ENCODE assay signal across 21 mouse cellular contexts in genomic region chr11:62486949-62487348, GRCm38 (mm10). TPM values are rescaled to one million over a fixed set of nuclear protein-coding genes. Genes with fewer than 3 reads are reported as not detected.
A peak's percentile ranks its signal among the peaks of the same experiment; 100 is the strongest.
DNase-seq lines count a peak whose midpoint lies in the region; ATAC-seq and TF ChIP-seq lines count a peak whose summit lies in the region.
"Had no signal": no experiment of that assay in that cellular context is flagged by ENCODE, and none has a peak within 500 bp of the region (broad histone marks: within the 10 kb centered on the region; RNA-seq: fewer than 3 reads in every experiment).

No protein-coding gene starts in this region.

- no peak for TF ChIP-seq RAD21 in MEL (IDR thresholded peaks at IDR 0.05; ENCODE audit: low read depth, low read length)

- H3K4me3 ChIP-seq in MEL (ENCODE audit: control insufficient read depth in 1 of 2, insufficient read depth in 1 of 2, low read depth in 2 of 2, low read length in 2 of 2): no peak overlapping the region
- no peak overlapping the region for H3K4me3 ChIP-seq in liver, embryonic 13.5 days (replicated peaks)
- H3K4me3 ChIP-seq: embryonic facial prominence, embryonic 10.5 days; erythroblast, embryonic 14.5 days; forebrain, embryonic 10.5 days; forebrain, embryonic 15.5 days; heart, embryonic 13.5 days; hindbrain, embryonic 15.5 days had no signal

- no peak for TF ChIP-seq POLR2A in MEL (IDR thresholded peaks at IDR 0.05; ENCODE audit: control insufficient read depth in 1 of 2, insufficient read depth in 1 of 2, low read depth in 1 of 2, low read length in 2 of 2, poor library complexity in 1 of 2)

- H3K9ac ChIP-seq in MEL (ENCODE audit: control insufficient read depth, low read depth, low read length, poor library complexity, severe bottlenecking): no peak overlapping the region
- H3K9ac ChIP-seq in liver, embryonic 13.5 days: no peak overlapping the region
- H3K9ac ChIP-seq: forebrain, embryonic 15.5 days; heart, embryonic 13.5 days; hindbrain, embryonic 15.5 days had no signal

- DNase-seq in MEL (ENCODE audit: low read depth, low spot score) (no peak), liver (peak; percentile 25)
- DNase-seq in liver, embryonic 13.5 days: peak; percentile 23
- DNase-seq in right cerebral cortex, postnatal 10 days (ENCODE audit: low spot score in 2 of 2): no peak
- no peak for DNase-seq in right cerebral cortex, adult 18-20 months
- no peak for DNase-seq in urinary bladder, adult 2 months (ENCODE audit: low spot score)
- DNase-seq in cerebellum, adult 8-10 months: no peak
- DNase-seq: adrenal gland, adult 2 months; adrenal gland, postnatal 25 days; cerebellum, adult 9-11 months; cerebellum, postnatal 36 days; gastrocnemius, postnatal 36 days; heart, adult 11 months; heart, postnatal 36 days had no signal

- peaks cover 0 to 5% of the 10 kb centered on the region in 2 experiments; a peak in 2 of 4 replicates for H3K4me1 ChIP-seq in MEL (ENCODE audit: control insufficient read depth in 1 of 2, insufficient read depth in 2 of 2, low read length in 2 of 2)
- peaks cover 18% of the 10 kb centered on the region for H3K4me1 ChIP-seq in liver, embryonic 13.5 days (replicated peaks)
- H3K4me1 ChIP-seq: embryonic facial prominence, embryonic 10.5 days; forebrain, embryonic 10.5 days; forebrain, embryonic 15.5 days; heart, embryonic 13.5 days; hindbrain, embryonic 15.5 days had no signal

- H3K79me2 ChIP-seq in MEL (ENCODE audit: control insufficient read depth, insufficient read depth, low read length, poor library complexity): no peaks in the 10 kb centered on the region

- no peak for TF ChIP-seq CTCF in MEL (IDR thresholded peaks at IDR 0.05 in 2 of 3, conservative IDR thresholded peaks at IDR 0.05 in 1 of 3; ENCODE audit: control insufficient read depth in 1 of 3, insufficient read depth in 1 of 3, low read depth in 2 of 3, low read length in 3 of 3, poor library complexity in 1 of 3, severe bottlenecking in 1 of 3)

- H3K4me2 ChIP-seq in liver, embryonic 13.5 days: no peak overlapping the region
- H3K4me2 ChIP-seq: forebrain, embryonic 15.5 days; heart, embryonic 13.5 days; hindbrain, embryonic 15.5 days had no signal

- peak; percentile 75 for ATAC-seq in liver, embryonic 13.5 days (ENCODE audit: low read depth)
- peak; percentile 77 for ATAC-seq in megakaryocyte-erythroid progenitor cell, adult 5-6 weeks (replicated peaks; ENCODE audit: low FRiP score, low TSS enrichment, poor library complexity, severe bottlenecking)
- ATAC-seq: forebrain, embryonic 15.5 days had no signal

- H3K27ac ChIP-seq in MEL (ENCODE audit: control insufficient read depth, low read depth, low read length): no peak overlapping the region
- H3K27ac ChIP-seq in liver, embryonic 13.5 days: peak overlapping the region; percentile 14; the same call in 1 of the 2 replicates
- H3K27ac ChIP-seq: embryonic facial prominence, embryonic 10.5 days; forebrain, embryonic 10.5 days; forebrain, embryonic 15.5 days; heart, embryonic 13.5 days; hindbrain, embryonic 15.5 days had no signal

- peaks cover 0 to 4% of the 10 kb centered on the region in 2 experiments; a peak in 2 of 4 replicates for H3K36me3 ChIP-seq in MEL (ENCODE audit: control insufficient read depth in 1 of 2, insufficient read depth in 2 of 2, low read length in 2 of 2)
- H3K36me3 ChIP-seq in liver, embryonic 13.5 days: no peaks in the 10 kb centered on the region
- H3K36me3 ChIP-seq: embryonic facial prominence, embryonic 10.5 days; forebrain, embryonic 10.5 days; forebrain, embryonic 15.5 days; heart, embryonic 13.5 days; hindbrain, embryonic 15.5 days had no signal

- WGBS in liver, embryonic 13.5 days (ENCODE audit: insufficient replicate concordance): 41% methylated on average over 1 of the region's 1 CpGs

- no peaks in the 10 kb centered on the region for H3K9me3 ChIP-seq in MEL (replicated peaks; ENCODE audit: insufficient read depth, low read length)
- H3K9me3 ChIP-seq in liver, embryonic 13.5 days (replicated peaks): no peaks in the 10 kb centered on the region
- H3K9me3 ChIP-seq: embryonic facial prominence, embryonic 10.5 days; forebrain, embryonic 10.5 days; forebrain, embryonic 15.5 days; heart, embryonic 13.5 days; hindbrain, embryonic 15.5 days had no signal

- peak in 1 of 2 experiments; percentile 45; a peak in 2 of 4 replicates for TF ChIP-seq EP300 in MEL (IDR thresholded peaks at IDR 0.05; ENCODE audit: low read depth in 1 of 2, low read length in 2 of 2)

- H3K27me3 ChIP-seq in MEL (ENCODE audit: control insufficient read depth in 1 of 2, insufficient read depth in 2 of 2, low read length in 2 of 2): no peaks in the 10 kb centered on the region
- no peaks in the 10 kb centered on the region for H3K27me3 ChIP-seq in liver, embryonic 13.5 days
- H3K27me3 ChIP-seq: forebrain, embryonic 15.5 days; heart, embryonic 13.5 days; hindbrain, embryonic 15.5 days had no signal

TF ChIP-seq in MEL, 35 proteins besides CTCF, POLR2A, EP300 and RAD21:
- TF ChIP-seq ZNF384 (IDR thresholded peaks at IDR 0.05; ENCODE audit: low read depth, low read length): peak; percentile 76
- TF ChIP-seq MEF2A (IDR thresholded peaks at IDR 0.05; ENCODE audit: extremely low read depth, insufficient replicate concordance, low read depth, low read length, poor library complexity, severe bottlenecking): no peak
- no peak for TF ChIP-seq POLR2AphosphoS5 (IDR thresholded peaks at IDR 0.05; ENCODE audit: borderline replicate concordance, low read depth, low read length)
- TF ChIP-seq MXI1 (IDR thresholded peaks at IDR 0.05; ENCODE audit: low read depth, low read length): no peak
- no peak for TF ChIP-seq ZC3H11A (IDR thresholded peaks at IDR 0.05; ENCODE audit: low read depth, low read length)
- TF ChIP-seq MYC (IDR thresholded peaks at IDR 0.05; ENCODE audit: low read depth, low read length): no peak
- no peak for TF ChIP-seq CHD2 (IDR thresholded peaks at IDR 0.05; ENCODE audit: low read length)
- TF ChIP-seq TCF12 (IDR thresholded peaks at IDR 0.05; ENCODE audit: low read depth, low read length): peak; percentile 39; the same call in 1 of the 2 replicates
- peak; percentile 35; the same call in 1 of the 2 replicates for TF ChIP-seq GATA1 (IDR thresholded peaks at IDR 0.05; ENCODE audit: low read depth, low read length)

RNA-seq across cellular contexts. Expression of gene Ncor1, which starts 28.6 kb away (rescaled TPM):
- total RNA-seq in MEL (2012; rRNA removed): 71.8 and 90.7 TPM in 2 replicates
- polyA plus RNA-seq in MEL (2012; ENCODE audit: insufficient read depth in 1 of 2, insufficient read length in 2 of 2, low read depth in 1 of 2, low replicate concordance in 2 of 2, missing spikeins in 1 of 2): 100 to 1,000 TPM; 188 to 250 TPM
- 76.6 and 79.2 TPM in 2 replicates for polyA plus RNA-seq in liver, embryonic 13.5 days (2015; fragmentation: Nextera tagmentation; extraction: Ambion mirVana)
- 282 and 352 TPM in 2 replicates for total RNA-seq in megakaryocyte-erythroid progenitor cell, adult 5-6 weeks (2014; fragmentation: Nextera tagmentation)
- total RNA-seq in megakaryocyte-erythroid progenitor cell, adult 5-6 weeks (2017): 261 and 277 TPM in 2 replicates
- polyA plus RNA-seq in urinary bladder, adult 2 months (2012; rRNA removed): 76.2 and 109 TPM in 2 replicates

RNA-seq across cellular contexts. Expression of gene Pigl, which starts 28.7 kb away (rescaled TPM):
- total RNA-seq in MEL (2012; rRNA removed): 1.6 and 2.0 TPM in 2 replicates
- 1 to 10 TPM in 1 of 2 experiments, not detected in 1; 4.1 TPM for polyA plus RNA-seq in MEL (2012; ENCODE audit: insufficient read depth in 1 of 2, insufficient read length in 2 of 2, low read depth in 1 of 2, low replicate concordance in 2 of 2, missing spikeins in 1 of 2)
- polyA plus RNA-seq in liver, embryonic 13.5 days (2015; fragmentation: Nextera tagmentation; extraction: Ambion mirVana): 5.4 and 6.2 TPM in 2 replicates
- total RNA-seq in megakaryocyte-erythroid progenitor cell, adult 5-6 weeks (2014; fragmentation: Nextera tagmentation): 10.6 and 12.0 TPM in 2 replicates
- total RNA-seq in megakaryocyte-erythroid progenitor cell, adult 5-6 weeks (2017): 2.0 and 3.2 TPM in 2 replicates
- polyA plus RNA-seq in urinary bladder, adult 2 months (2012; rRNA removed): 8.7 and 9.4 TPM in 2 replicates

RNA-seq across cellular contexts. Expression of gene Cenpv, which starts 52.1 kb away (rescaled TPM):
- total RNA-seq in MEL (2012; rRNA removed): 150 and 178 TPM in 2 replicates
- 1,000 to 10,000 TPM in 1 of 2 experiments, 100 to 1,000 TPM in 1; 149 to 2,878 TPM for polyA plus RNA-seq in MEL (2012; ENCODE audit: insufficient read depth in 1 of 2, insufficient read length in 2 of 2, low read depth in 1 of 2, low replicate concordance in 2 of 2, missing spikeins in 1 of 2)
- 17.8 and 19.6 TPM in 2 replicates for polyA plus RNA-seq in liver, embryonic 13.5 days (2015; fragmentation: Nextera tagmentation; extraction: Ambion mirVana)
- 113 and 115 TPM in 2 replicates for total RNA-seq in megakaryocyte-erythroid progenitor cell, adult 5-6 weeks (2014; fragmentation: Nextera tagmentation)
- total RNA-seq in megakaryocyte-erythroid progenitor cell, adult 5-6 weeks (2017): 56.1 and 64.9 TPM in 2 replicates
- 30.7 and 38.1 TPM in 2 replicates for polyA plus RNA-seq in urinary bladder, adult 2 months (2012; rRNA removed)

Comparison
In these comparisons a context has a peak if more than half of its experiments do, and no peak if none do; other contexts are left out.
1. DNase-seq: peak in liver (single experiment) and liver, embryonic 13.5 days (single experiment); none in MEL (single experiment), right cerebral cortex, postnatal 10 days (0 of 2), right cerebral cortex, adult 18-20 months (single experiment), urinary bladder, adult 2 months (single experiment) and cerebellum, adult 8-10 months (single experiment).